Mouse (Mus musculus): ENCODE measurements around the gene Sh3d19.

DNA sequence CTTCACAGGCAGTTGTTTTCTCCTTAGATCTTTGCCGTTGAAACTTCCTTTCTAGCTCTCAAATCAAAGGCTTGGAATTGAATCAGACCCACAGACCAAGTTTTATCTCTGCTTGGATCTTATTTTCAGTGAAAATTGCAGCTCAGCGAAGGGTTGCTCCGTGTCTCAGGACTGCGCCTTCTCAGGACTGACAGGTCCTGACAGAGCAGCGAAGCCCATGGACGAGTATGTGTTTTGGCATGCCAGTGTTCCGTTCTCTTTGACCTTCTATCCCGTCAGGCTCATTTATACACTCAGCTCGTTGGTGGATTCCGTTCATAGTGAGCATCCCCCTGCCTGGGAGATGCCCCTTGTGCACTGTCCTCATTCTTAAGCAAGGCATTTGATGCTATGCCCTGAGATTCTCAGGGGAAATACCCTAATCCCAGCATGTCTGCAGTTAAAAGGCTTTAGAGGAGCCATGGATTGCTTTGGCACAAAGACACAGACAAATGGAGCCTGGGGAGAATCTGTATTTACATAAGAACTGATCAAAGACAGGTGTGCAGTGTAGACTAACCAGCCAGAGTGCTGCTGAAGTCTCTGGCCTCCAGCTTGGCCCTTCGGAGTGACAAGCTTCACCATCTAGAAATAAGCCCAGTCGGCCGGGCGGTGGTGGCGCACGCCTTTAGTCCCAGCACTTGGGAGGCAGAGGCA, 148.5 kb downstream of the Sh3d19 start:
- TF ChIP-seq CTCF (IDR thresholded peaks at IDR 0.05; ENCODE audit: insufficient read depth, low read depth, low read length) (no peak), POLR2A (IDR thresholded peaks at IDR 0.05; ENCODE audit: insufficient read depth, low read depth, low read length) (no peak)
